Mouse (Mus musculus) olfactory bulb, adult 2 months (tissue): ENCODE data around the gene Ankrd44. TPM values are rescaled to one million over a fixed set of nuclear protein-coding genes. Genes with fewer than 3 reads are reported as not detected.

Experiments used
- H3K27ac ChIP-seq: fragments of 200-500 bp; 2 replicates; pipeline ENCODE4 v1.5.1; 2012; ENCODE audit warnings: low read depth, low read length; ENCODE audit not compliant: insufficient read depth
- H3K4me1 ChIP-seq: fragments of 200-500 bp; 2 replicates; pipeline ENCODE4 v1.6.1; 2012; ENCODE audit warnings: low read length; ENCODE audit not compliant: control insufficient read depth, insufficient read depth
- H3K4me3 ChIP-seq: fragments of 200-500 bp; 2 replicates; pipeline ENCODE4 v1.5.1; 2012; ENCODE audit warnings: mild to moderate bottlenecking, low read depth, low read length, moderate library complexity; ENCODE audit not compliant: insufficient read depth
- CTCF ChIP-seq: fragments of 200-500 bp; IDR thresholded peaks from 2 replicates; pipeline ENCODE4 v1.5.1; 2012; ENCODE audit warnings: low read depth, mild to moderate bottlenecking, low read length, moderate library complexity; ENCODE audit not compliant: insufficient read depth
- POLR2A ChIP-seq: fragments of 200-500 bp; IDR thresholded peaks from 2 replicates; pipeline ENCODE4 v1.6.1; 2012; ENCODE audit warnings: mild to moderate bottlenecking, low read depth, low read length, moderate library complexity; ENCODE audit not compliant: insufficient read depth
- WGBS: fragments of 180-500 bp; shearing (Covaris S2); methylation state at CpG from one replicate; pipeline ENCODE4 v1.1.7; 2018; 5-methylcytosine and 5-hydroxymethylcytosine counted together
- polyA plus RNA-seq: library from polyadenylated mRNA; stranded (reverse); fragments of >200 nt; gene quantifications from 2 replicates; pipeline ENCODE4 v1.2.4, GENCODE M21; 2012; ENCODE audit warnings: low replicate concordance; ENCODE audit not compliant: missing spikeins, insufficient read depth, insufficient read length

Gene Ankrd44
- polyA plus RNA-seq, 1 experiment = not detected

GRCm38 (mm10) chr1:54835661-54836205 lies 90.5 kb downstream of the Ankrd44 start:
- Histone ChIP-seq H3K4me1 (no peaks in the 10 kb centered on the region), H3K27ac (no peak overlapping the region), H3K4me3 (no peak overlapping the region)
- 93% methylated on average over 6 of the region's 6 CpGs for WGBS
- TF ChIP-seq CTCF = no peak

DNA sequence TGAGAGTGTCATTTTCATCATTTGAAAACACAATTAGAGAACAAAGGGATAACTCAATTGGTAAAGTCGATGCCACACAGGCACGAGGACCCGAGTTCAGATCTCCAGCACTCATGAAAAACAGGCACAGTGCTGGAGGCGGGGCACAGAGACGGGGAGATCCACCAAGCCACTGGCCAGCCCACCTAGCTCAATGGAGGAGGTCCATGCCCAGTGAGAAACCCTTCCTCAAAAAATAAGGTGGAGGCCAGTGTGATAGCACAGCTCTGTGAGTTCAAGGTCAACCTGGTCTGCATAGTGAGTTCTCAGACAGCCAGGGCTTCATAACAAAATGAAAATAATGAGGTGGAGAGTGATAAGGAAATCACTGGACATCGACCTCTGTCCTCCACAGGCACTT lies 93.0 kb downstream of the Ankrd44 start:
- no peak for TF ChIP-seq CTCF
- no peak for TF ChIP-seq POLR2A
- Histone ChIP-seq H3K27ac (no peak overlapping the region), H3K4me3 (no peak overlapping the region), H3K4me1 (peaks cover 4% of the 10 kb centered on the region; the same call in 1 of the 2 replicates)
- WGBS = 93% methylated on average over 6 of the region's 6 CpGs

GRCm38 (mm10) chr1:54832765-54833164 lies 93.4 kb downstream of the Ankrd44 start:
- Histone ChIP-seq H3K4me1 (peaks cover 4% of the 10 kb centered on the region; the same call in 1 of the 2 replicates), H3K27ac (no peak overlapping the region), H3K4me3 (no peak overlapping the region)
- 0% methylated on average over 1 of the region's 1 CpGs for WGBS
- TF ChIP-seq CTCF = no peak
- no peak for TF ChIP-seq POLR2A

DNA sequence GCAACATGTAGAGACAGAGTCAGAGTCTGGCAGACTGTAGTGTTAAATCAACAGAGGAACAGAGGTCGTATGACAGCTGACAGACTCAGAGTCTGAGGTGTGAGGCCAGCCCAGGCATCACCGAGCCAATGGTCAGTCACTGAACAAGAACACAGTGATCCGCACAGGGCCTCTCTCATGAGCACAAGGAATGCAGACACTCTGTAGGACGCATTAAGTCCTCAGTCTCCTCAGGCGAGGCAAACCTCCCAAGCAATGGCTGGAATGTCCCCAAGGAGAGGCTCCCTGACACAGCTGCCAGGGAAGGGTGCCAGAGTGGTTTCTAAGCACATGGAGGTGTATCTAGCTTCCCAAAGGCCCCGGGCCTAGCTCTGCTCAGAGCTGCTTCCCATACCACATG lies 96.0 kb downstream of the Ankrd44 start:
- TF ChIP-seq POLR2A = no peak
- no peak for TF ChIP-seq CTCF
- WGBS = 82% methylated on average over 6 of the region's 6 CpGs
- H3K27ac ChIP-seq = no peak overlapping the region
- H3K4me3 ChIP-seq = no peak overlapping the region
- peaks cover 4% of the 10 kb centered on the region; the same call in 1 of the 2 replicates for H3K4me1 ChIP-seq

DNA sequence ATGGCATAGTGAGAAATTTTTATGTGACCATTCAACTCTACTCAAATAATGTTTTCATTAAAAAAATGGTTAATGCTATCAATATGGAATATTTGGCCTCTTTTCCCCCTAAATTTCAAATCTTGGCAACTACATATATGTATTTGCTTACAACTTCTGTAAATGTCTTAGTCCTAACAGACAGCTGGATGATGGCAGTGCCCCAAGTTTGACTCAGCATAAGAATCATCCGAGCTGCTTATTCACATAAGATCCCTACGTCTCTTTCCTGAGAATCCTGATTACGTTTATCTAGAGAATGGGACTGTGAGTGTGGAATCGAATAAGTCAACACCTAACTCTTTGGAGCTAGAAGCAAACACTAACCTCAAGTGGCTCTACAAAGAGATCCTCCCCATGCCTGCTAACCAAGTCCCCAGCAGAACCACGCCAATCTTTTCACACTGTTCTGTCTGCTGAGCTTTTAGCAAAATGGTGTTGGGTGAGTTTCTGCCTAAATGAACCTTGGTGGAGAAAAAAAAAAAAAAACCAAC lies 96.4 kb downstream of the Ankrd44 start:
- H3K4me1 ChIP-seq = peaks cover 4% of the 10 kb centered on the region; the same call in 1 of the 2 replicates
- H3K27ac ChIP-seq = no peak overlapping the region
- 96% methylated on average over 5 of the region's 5 CpGs for whole genome bisulfite sequencing
- H3K4me3 ChIP-seq = no peak overlapping the region
- TF ChIP-seq POLR2A (no peak), CTCF (no peak)

GRCm38 (mm10) chr1:54827827-54828226 lies 98.4 kb downstream of the Ankrd44 start:
- peaks cover 4% of the 10 kb centered on the region; the same call in 1 of the 2 replicates for H3K4me1 ChIP-seq
- H3K27ac ChIP-seq = no peak overlapping the region
- WGBS = 97% methylated on average over 8 of the region's 8 CpGs
- H3K4me3 ChIP-seq = no peak overlapping the region
- TF ChIP-seq CTCF (no peak), POLR2A (no peak)

DNA sequence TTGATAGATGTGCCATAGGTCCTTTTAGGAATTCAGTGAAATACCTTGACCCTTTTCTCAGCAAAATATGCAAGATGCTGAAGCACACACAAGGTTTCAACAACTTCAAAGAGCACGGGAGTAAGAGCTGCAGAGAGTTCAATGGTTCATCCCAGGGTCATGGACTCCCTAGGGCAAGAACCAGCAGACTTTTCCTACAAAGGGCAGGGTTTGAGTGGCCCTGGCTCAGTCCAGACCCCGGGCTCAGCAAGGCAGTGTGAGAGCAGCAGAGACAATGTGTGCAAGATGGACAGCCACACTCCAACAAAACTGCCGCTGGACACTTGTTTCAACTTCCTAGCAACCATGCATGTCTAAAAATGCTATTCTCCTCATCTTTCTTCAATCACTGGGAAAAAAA lies 98.8 kb downstream of the Ankrd44 start:
- TF ChIP-seq CTCF = no peak
- TF ChIP-seq POLR2A = no peak
- H3K27ac ChIP-seq = no peak overlapping the region
- 79% methylated on average over 3 of the region's 3 CpGs for WGBS
- H3K4me1 ChIP-seq = peaks cover 4% of the 10 kb centered on the region; the same call in 1 of the 2 replicates
- H3K4me3 ChIP-seq = no peak overlapping the region

- WGBS = 73% methylated on average over 4 of the region's 4 CpGs
- no peak overlapping the region for H3K27ac ChIP-seq
- no peak for TF ChIP-seq POLR2A
- no peak for TF ChIP-seq CTCF
- no peak overlapping the region for H3K4me3 ChIP-seq
- H3K4me1 ChIP-seq = peaks cover 4% of the 10 kb centered on the region; the same call in 1 of the 2 replicates
Observed at GRCm38 (mm10) chr1:54826426-54826986, 99.7 kb downstream of the Ankrd44 start.

DNA sequence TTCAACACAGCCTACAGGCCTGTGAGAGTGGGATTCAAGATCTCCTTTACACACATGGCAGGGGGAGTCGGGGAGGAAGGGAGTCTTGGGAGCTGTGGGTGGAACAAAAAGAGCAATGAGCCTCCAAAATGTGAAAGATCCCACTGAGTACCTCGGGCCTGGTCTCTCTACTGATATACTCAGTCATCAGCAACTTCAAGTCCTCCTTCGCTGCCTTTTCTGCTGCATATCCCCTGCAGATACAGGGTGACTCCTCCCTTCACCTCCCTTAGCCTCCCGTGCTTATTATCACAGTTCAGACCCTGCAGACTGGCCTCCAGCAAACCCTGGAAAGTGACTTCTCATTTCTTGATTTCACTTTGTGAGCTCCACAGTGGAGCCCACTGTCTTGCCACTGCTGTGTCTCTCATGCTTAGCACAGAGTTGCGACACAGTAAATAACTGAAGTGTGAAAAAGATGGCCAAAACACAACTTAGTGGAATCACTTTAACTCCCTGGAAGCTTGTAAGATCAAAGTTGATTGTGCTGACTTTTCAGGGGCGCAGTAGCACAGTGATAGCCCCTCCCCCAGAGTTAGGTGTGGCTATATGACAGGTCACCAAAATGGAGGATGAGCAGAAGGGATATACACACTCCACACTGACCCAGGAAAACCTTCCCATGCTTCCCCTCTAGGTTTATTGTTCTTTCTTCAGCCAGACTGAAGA lies 100.3 kb downstream of the Ankrd44 start:
- Histone ChIP-seq H3K27ac (no peak overlapping the region), H3K4me1 (peaks cover 4% of the 10 kb centered on the region; the same call in 1 of the 2 replicates), H3K4me3 (no peak overlapping the region)
- TF ChIP-seq CTCF (no peak), POLR2A (no peak)
- 86% methylated on average over 6 of the region's 6 CpGs for WGBS
